Mouse (Mus musculus): Measurements from ENCODE around the gene Wnt4.

Wnt4 gene

GRCm38 (mm10) chr4:137313511-137313910, 36.2 kb downstream of the Wnt4 start:
- DNase-seq = no peak

GRCm38 (mm10) chr4:137314561-137314960, 37.3 kb downstream of the Wnt4 start:
- DNase-seq = no peak

- no peak for DNase-seq
Observed at GRCm38 (mm10) chr4:137315061-137315460, 37.8 kb downstream of the Wnt4 start.

- no peak for DNase-seq
Observed at GRCm38 (mm10) chr4:137316027-137316770, 38.9 kb downstream of the Wnt4 start.

GRCm38 (mm10) chr4:137324926-137325325, 47.6 kb downstream of the Wnt4 start:
- no peak for DNase-seq

- no peak for DNase-seq
Observed at GRCm38 (mm10) chr4:137326494-137326893, 49.2 kb downstream of the Wnt4 start.

GRCm38 (mm10) chr4:137332051-137332450, 54.8 kb downstream of the Wnt4 start:
- DNase-seq = no peak

GRCm38 (mm10) chr4:137336468-137336867, 59.2 kb downstream of the Wnt4 start:
- DNase-seq = no peak

- DNase-seq = no peak
Observed at GRCm38 (mm10) chr4:137339415-137339814, 62.1 kb downstream of the Wnt4 start.

- DNase-seq = no peak
Observed at GRCm38 (mm10) chr4:137342816-137343215, 65.5 kb downstream of the Wnt4 start.

GRCm38 (mm10) chr4:137345112-137345511, 67.8 kb downstream of the Wnt4 start:
- DNase-seq = no peak

- DNase-seq = no peak
Observed at GRCm38 (mm10) chr4:137345790-137346189, 68.5 kb downstream of the Wnt4 start.

Measured in cerebellum, adult 18-20 months (tissue).